ENCODE assay signal across 9 mouse cellular contexts in genomic region chr3:88407090-88407489, GRCm38 (mm10). TPM values are rescaled to one million over a fixed set of nuclear protein-coding genes. Genes with fewer than 3 reads are reported as not detected.
DNase-seq lines count a peak whose midpoint lies in the region; ATAC-seq lines count a peak whose summit lies in the region.
"Had no signal": no experiment of that assay in that cellular context is flagged by ENCODE, and none has a peak within 500 bp of the region (broad histone marks: within the 10 kb centered on the region; RNA-seq: fewer than 3 reads in every experiment).

No protein-coding gene starts in this region.

- no peak overlapping the region for H3K9ac ChIP-seq in midbrain, embryonic 15.5 days

- no peak overlapping the region for H3K4me2 ChIP-seq in midbrain, embryonic 15.5 days

- H3K36me3 ChIP-seq in midbrain, embryonic 15.5 days (replicated peaks) = peaks cover 8% of the 10 kb centered on the region; the same call in 1 of the 2 replicates

- no peaks in the 10 kb centered on the region for H3K27me3 ChIP-seq in midbrain, embryonic 15.5 days (replicated peaks)

- H3K4me1 ChIP-seq in midbrain, embryonic 15.5 days = peaks cover 17% of the 10 kb centered on the region

- 2% methylated on average over 2 of the region's 2 CpGs for WGBS in midbrain, embryonic 15.5 days

- peak; percentile 46 for DNase-seq in urinary bladder, postnatal 25 days (ENCODE audit: low spot score)
- no peak for DNase-seq in urinary bladder, postnatal 10 days (ENCODE audit: low spot score)
- DNase-seq in cerebellum, postnatal 10 days = peak; percentile 79 to 86
- peak; percentile 52 to 87 for DNase-seq in frontal cortex, adult 2 months (ENCODE audit: extremely low spot score in 1 of 2, low spot score in 1 of 2)
- DNase-seq in induced T-regulatory cell, adult 2 months (ENCODE audit: low read depth) = peak; percentile 92
- DNase-seq in left cerebral cortex, postnatal 25 days (ENCODE audit: low spot score in 2 of 2) = peak; percentile 66 to 83
- DNase-seq in telencephalon, adult 2 months (ENCODE audit: low read depth, low spot score) = peak; percentile 88

- intact Hi-C loops in left cerebral cortex, postnatal 25 days (cut with DNase I) = loop anchor here (1.0 to 2.0 kb wide), 2 partner anchors 60 to 116 kb away; no protein-coding TSS in a partner anchor

- no peaks in the 10 kb centered on the region for H3K9me3 ChIP-seq in midbrain, embryonic 15.5 days

- 0 out of 2 replicates have a peak, but pooled peaks have one; percentile 15 for ATAC-seq in midbrain, embryonic 15.5 days (replicated peaks)

- H3K4me3 ChIP-seq in midbrain, embryonic 15.5 days = no peak overlapping the region

- H3K27ac ChIP-seq in midbrain, embryonic 15.5 days = no peak overlapping the region

RNA-seq across cellular contexts. Expression of gene Pmf1, which starts 3.0 kb away (rescaled TPM):
- 12.6 and 14.3 TPM in 2 replicates for polyA plus RNA-seq in frontal cortex, adult 2 months (2012; rRNA removed)
- total RNA-seq in left cerebral cortex, postnatal 25 days (2021) = 1 to 10 TPM; 5.1 to 6.2 TPM
- polyA plus RNA-seq in midbrain, embryonic 15.5 days (2015; fragmentation: Nextera tagmentation; extraction: Ambion mirVana) = 23.6 and 26.7 TPM in 2 replicates

RNA-seq across cellular contexts. Expression of gene Slc25a44, which starts 17.8 kb away (rescaled TPM):
- 59.9 and 61.4 TPM in 2 replicates for polyA plus RNA-seq in frontal cortex, adult 2 months (2012; rRNA removed)
- total RNA-seq in left cerebral cortex, postnatal 25 days (2021) = 10 to 100 TPM; 77.4 to 79.3 TPM
- polyA plus RNA-seq in midbrain, embryonic 15.5 days (2015; fragmentation: Nextera tagmentation; extraction: Ambion mirVana) = 39.6 and 41.2 TPM in 2 replicates

RNA-seq across cellular contexts. Expression of gene Bglap, which starts 22.8 kb away (rescaled TPM):
- 0.34 and 2.3 TPM in 2 replicates for polyA plus RNA-seq in frontal cortex, adult 2 months (2012; rRNA removed)
- 1 to 10 TPM in 1 of 2 experiments, under 1 TPM in 1; 0.96 to 4.2 TPM for total RNA-seq in left cerebral cortex, postnatal 25 days (2021)
- 0.50 TPM in 1 of 2 replicates, not detected in the other for polyA plus RNA-seq in midbrain, embryonic 15.5 days (2015; fragmentation: Nextera tagmentation; extraction: Ambion mirVana)
- polyA plus RNA-seq: gonadal fat pad, adult 2 months had no signal

RNA-seq across cellular contexts. Expression of gene Bglap2, which starts 28.6 kb away (rescaled TPM):
- 1.6 and 5.5 TPM in 2 replicates for polyA plus RNA-seq in frontal cortex, adult 2 months (2012; rRNA removed)
- not detected for total RNA-seq in left cerebral cortex, postnatal 25 days (2021)
- polyA plus RNA-seq in midbrain, embryonic 15.5 days (2015; fragmentation: Nextera tagmentation; extraction: Ambion mirVana) = not detected in 2 replicates
- polyA plus RNA-seq: gonadal fat pad, adult 2 months had no signal

RNA-seq across cellular contexts. Expression of gene Bglap3, which starts 34.5 kb away (rescaled TPM):
- 0.46 and 2.3 TPM in 2 replicates for polyA plus RNA-seq in frontal cortex, adult 2 months (2012; rRNA removed)
- total RNA-seq in left cerebral cortex, postnatal 25 days (2021) = 1 to 10 TPM; 1.0 to 1.1 TPM
- not detected in 2 replicates for polyA plus RNA-seq in midbrain, embryonic 15.5 days (2015; fragmentation: Nextera tagmentation; extraction: Ambion mirVana)
